Comparison of ENCODE assay signal across 22 mouse cellular contexts in the genomic region with DNA sequence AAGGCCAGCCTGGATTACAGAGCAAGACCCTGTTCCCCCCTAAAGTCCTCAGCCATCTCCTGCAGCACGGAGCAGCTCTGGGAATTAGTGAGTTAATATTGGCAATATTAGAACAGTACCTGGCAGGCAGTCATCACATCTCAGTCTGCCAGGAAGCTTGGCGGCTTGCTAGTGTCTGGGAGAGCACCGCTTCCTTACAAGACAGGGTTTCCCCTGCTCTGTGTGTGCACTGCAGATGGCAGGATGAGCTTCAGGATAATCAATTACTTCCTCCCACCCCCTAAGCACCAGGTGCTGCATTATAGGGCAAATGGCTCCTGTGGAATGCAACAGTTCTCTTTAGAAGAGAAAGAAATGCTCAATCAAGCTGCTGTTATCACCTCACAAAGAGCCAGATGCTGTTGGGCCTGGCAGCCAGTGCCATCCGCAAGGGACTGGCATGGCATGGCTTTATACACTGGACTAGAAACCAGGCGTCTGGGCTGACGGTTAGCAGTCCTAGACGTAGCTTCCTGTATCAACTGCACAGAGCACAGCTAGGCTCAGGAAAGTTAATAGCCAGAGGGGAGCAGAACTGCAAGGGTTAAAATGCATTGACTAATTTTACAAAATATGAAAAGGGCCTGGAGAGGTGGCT. TPM values are rescaled to one million over a fixed set of nuclear protein-coding genes. Genes with fewer than 3 reads are reported as not detected.
DNase-seq lines count a peak whose midpoint lies in the region; ATAC-seq and TF ChIP-seq lines count a peak whose summit lies in the region.
"Had no signal": no experiment of that assay in that cellular context is flagged by ENCODE, and none has a peak within 500 bp of the region (broad histone marks: within the 10 kb centered on the region; RNA-seq: fewer than 3 reads in every experiment).

No protein-coding gene starts in this region.

- 74% methylated on average over 7 of the region's 7 CpGs for WGBS in embryonic facial prominence, embryonic 14.5 days
- 89% methylated on average over 7 of the region's 7 CpGs for WGBS in embryonic facial prominence, embryonic 10.5 days
- 74% methylated on average over 7 of the region's 7 CpGs for WGBS in hindbrain, embryonic 14.5 days
- 90% methylated on average over 7 of the region's 7 CpGs for WGBS in hindbrain, embryonic 11.5 days
- 84% methylated on average over 7 of the region's 7 CpGs for WGBS in midbrain, postnatal 0 days
- WGBS in midbrain, embryonic 11.5 days = 93% methylated on average over 7 of the region's 7 CpGs
- WGBS in forebrain, postnatal 0 days = 50% methylated on average over 7 of the region's 7 CpGs

- no peaks in the 10 kb centered on the region for H3K27me3 ChIP-seq in embryonic facial prominence, embryonic 14.5 days (replicated peaks; ENCODE audit: control insufficient read depth, insufficient read depth, low read length)
- no peaks in the 10 kb centered on the region for H3K27me3 ChIP-seq in embryonic facial prominence, embryonic 10.5 days (replicated peaks; ENCODE audit: low read depth, poor library complexity, severe bottlenecking)
- H3K27me3 ChIP-seq in hindbrain, embryonic 14.5 days (ENCODE audit: control insufficient read depth, insufficient read depth, low read length) = no peaks in the 10 kb centered on the region
- H3K27me3 ChIP-seq in hindbrain, embryonic 11.5 days (ENCODE audit: control insufficient read depth, insufficient read depth, low read length) = no peaks in the 10 kb centered on the region
- no peaks in the 10 kb centered on the region for H3K27me3 ChIP-seq in midbrain, postnatal 0 days (ENCODE audit: insufficient read depth, low read length)
- no peaks in the 10 kb centered on the region for H3K27me3 ChIP-seq in midbrain, embryonic 11.5 days (ENCODE audit: control insufficient read depth, insufficient read depth, low read length)
- H3K27me3 ChIP-seq in forebrain, postnatal 0 days (ENCODE audit: insufficient read depth, low read length) = no peaks in the 10 kb centered on the region

- H3K4me1 ChIP-seq in embryonic facial prominence, embryonic 14.5 days (ENCODE audit: control insufficient read depth, insufficient read depth, low read length) = 0 out of 2 replicates have a peak, but pooled peaks cover 4% of the 10 kb centered on the region
- peaks cover 12% of the 10 kb centered on the region for H3K4me1 ChIP-seq in embryonic facial prominence, embryonic 10.5 days
- H3K4me1 ChIP-seq in hindbrain, embryonic 14.5 days (replicated peaks; ENCODE audit: control insufficient read depth, insufficient read depth, low read length) = 0 out of 2 replicates have a peak, but pooled peaks cover 6% of the 10 kb centered on the region
- no peaks in the 10 kb centered on the region for H3K4me1 ChIP-seq in hindbrain, embryonic 11.5 days (replicated peaks; ENCODE audit: control insufficient read depth, insufficient read depth, low read length)
- H3K4me1 ChIP-seq in midbrain, postnatal 0 days (ENCODE audit: insufficient read depth, low read length) = no peaks in the 10 kb centered on the region
- no peaks in the 10 kb centered on the region for H3K4me1 ChIP-seq in midbrain, embryonic 11.5 days (ENCODE audit: control insufficient read depth, insufficient read depth, low read length)
- H3K4me1 ChIP-seq in forebrain, postnatal 0 days (ENCODE audit: insufficient read depth) = no peaks in the 10 kb centered on the region

- H3K4me3 ChIP-seq in embryonic facial prominence, embryonic 14.5 days (ENCODE audit: low read depth, low read length) = no peak overlapping the region
- no peak overlapping the region for H3K4me3 ChIP-seq in embryonic facial prominence, embryonic 10.5 days
- no peak overlapping the region for H3K4me3 ChIP-seq in hindbrain, embryonic 14.5 days (replicated peaks; ENCODE audit: low read length)
- H3K4me3 ChIP-seq in hindbrain, embryonic 11.5 days (ENCODE audit: low read depth, low read length) = no peak overlapping the region
- no peak overlapping the region for H3K4me3 ChIP-seq in midbrain, postnatal 0 days (ENCODE audit: low read depth, low read length)
- no peak overlapping the region for H3K4me3 ChIP-seq in midbrain, embryonic 11.5 days (ENCODE audit: low read depth, low read length)
- H3K4me3 ChIP-seq in forebrain, postnatal 0 days (ENCODE audit: low read depth, low read length) = no peak overlapping the region
- H3K4me3 ChIP-seq: layer of hippocampus, adult 2 months; limb, embryonic 10.5 days had no signal

- TF ChIP-seq CTCF in midbrain, postnatal 0 days (IDR thresholded peaks at IDR 0.05) = no peak
- no peak for TF ChIP-seq CTCF in forebrain, postnatal 0 days (IDR thresholded peaks at IDR 0.05; ENCODE audit: low read depth)

- DNase-seq in embryonic facial prominence, embryonic 14.5 days (ENCODE audit: low spot score) = peak; percentile 15
- no peak for DNase-seq in embryonic facial prominence, embryonic 10.5 days (ENCODE audit: low spot score)
- DNase-seq in hindbrain, embryonic 14.5 days (ENCODE audit: low spot score) = no peak
- DNase-seq in hindbrain, embryonic 11.5 days (ENCODE audit: low spot score) = no peak
- peak; percentile 43 for DNase-seq in midbrain, postnatal 0 days (ENCODE audit: low spot score)
- DNase-seq in midbrain, embryonic 11.5 days (ENCODE audit: low spot score, missing footprints) = no peak
- peak; percentile 45 for DNase-seq in forebrain, postnatal 0 days
- DNase-seq: adrenal gland, postnatal 25 days; cerebellum, adult 11-12 months; gastrocnemius, postnatal 25 days; heart, postnatal 36 days; kidney, adult 8-10 months; kidney, postnatal 10 days; liver had no signal

- no peak overlapping the region for H3K4me2 ChIP-seq in embryonic facial prominence, embryonic 14.5 days (ENCODE audit: low read depth, low read length)
- H3K4me2 ChIP-seq in hindbrain, embryonic 14.5 days (replicated peaks) = no peak overlapping the region
- no peak overlapping the region for H3K4me2 ChIP-seq in hindbrain, embryonic 11.5 days (replicated peaks; ENCODE audit: low read depth, low read length)
- no peak overlapping the region for H3K4me2 ChIP-seq in midbrain, postnatal 0 days (ENCODE audit: low read depth, low read length, poor library complexity, severe bottlenecking)
- H3K4me2 ChIP-seq in midbrain, embryonic 11.5 days = no peak overlapping the region
- no peak overlapping the region for H3K4me2 ChIP-seq in forebrain, postnatal 0 days (ENCODE audit: low read depth)

- no peak for ATAC-seq in embryonic facial prominence, embryonic 14.5 days (ENCODE audit: low read depth)
- ATAC-seq in hindbrain, embryonic 14.5 days (ENCODE audit: low FRiP score) = 0 out of 2 replicates have a peak, but pooled peaks have one; percentile 41
- ATAC-seq in hindbrain, embryonic 11.5 days (ENCODE audit: low FRiP score) = no peak
- ATAC-seq in midbrain, postnatal 0 days (ENCODE audit: low FRiP score) = no peak
- ATAC-seq in midbrain, embryonic 11.5 days (ENCODE audit: low FRiP score) = no peak
- peak; percentile 72 for ATAC-seq in forebrain, postnatal 0 days
- ATAC-seq in granulocyte monocyte progenitor cell, adult 5-6 weeks (replicated peaks; ENCODE audit: poor library complexity, severe bottlenecking) = no peak
- ATAC-seq: lung, postnatal 0 days; midbrain, embryonic 16.5 days had no signal

- H3K27ac ChIP-seq in embryonic facial prominence, embryonic 14.5 days (replicated peaks; ENCODE audit: low read depth, low read length) = no peak overlapping the region
- H3K27ac ChIP-seq in embryonic facial prominence, embryonic 10.5 days (replicated peaks) = no peak overlapping the region
- no peak overlapping the region for H3K27ac ChIP-seq in hindbrain, embryonic 14.5 days
- H3K27ac ChIP-seq in hindbrain, embryonic 11.5 days (ENCODE audit: low read depth, low read length) = no peak overlapping the region
- H3K27ac ChIP-seq in midbrain, postnatal 0 days (ENCODE audit: low read depth, low read length) = no peak overlapping the region
- no peak overlapping the region for H3K27ac ChIP-seq in midbrain, embryonic 11.5 days (ENCODE audit: low read depth, low read length)
- H3K27ac ChIP-seq in forebrain, postnatal 0 days (ENCODE audit: low read depth, low read length) = no peak overlapping the region
- H3K27ac ChIP-seq: layer of hippocampus, adult 2 months; limb, embryonic 10.5 days; macrophage had no signal

- H3K36me3 ChIP-seq in embryonic facial prominence, embryonic 14.5 days (ENCODE audit: control insufficient read depth, insufficient read depth, low read length) = no peaks in the 10 kb centered on the region
- no peaks in the 10 kb centered on the region for H3K36me3 ChIP-seq in embryonic facial prominence, embryonic 10.5 days (replicated peaks)
- H3K36me3 ChIP-seq in hindbrain, embryonic 14.5 days (replicated peaks; ENCODE audit: control insufficient read depth, insufficient read depth) = no peaks in the 10 kb centered on the region
- no peaks in the 10 kb centered on the region for H3K36me3 ChIP-seq in hindbrain, embryonic 11.5 days (ENCODE audit: control insufficient read depth, insufficient read depth, low read length)
- H3K36me3 ChIP-seq in midbrain, postnatal 0 days (ENCODE audit: insufficient read depth, low read length) = no peaks in the 10 kb centered on the region
- no peaks in the 10 kb centered on the region for H3K36me3 ChIP-seq in midbrain, embryonic 11.5 days (ENCODE audit: control insufficient read depth, insufficient read depth, low read length)
- H3K36me3 ChIP-seq in forebrain, postnatal 0 days (ENCODE audit: insufficient read depth) = no peaks in the 10 kb centered on the region
- H3K36me3 ChIP-seq: limb, embryonic 10.5 days had no signal

- H3K9me3 ChIP-seq in embryonic facial prominence, embryonic 14.5 days (ENCODE audit: control insufficient read depth, low read length) = peaks cover 6% of the 10 kb centered on the region; the same call in 1 of the 2 replicates
- 0 out of 2 replicates have a peak, but pooled peaks cover 5% of the 10 kb centered on the region for H3K9me3 ChIP-seq in embryonic facial prominence, embryonic 10.5 days
- 0 out of 2 replicates have a peak, but pooled peaks cover 5% of the 10 kb centered on the region for H3K9me3 ChIP-seq in hindbrain, embryonic 14.5 days (ENCODE audit: control insufficient read depth, low read length)
- no peaks in the 10 kb centered on the region for H3K9me3 ChIP-seq in hindbrain, embryonic 11.5 days (ENCODE audit: control insufficient read depth, low read length)
- H3K9me3 ChIP-seq in midbrain, postnatal 0 days (ENCODE audit: low read length) = peaks cover 6% of the 10 kb centered on the region; the same call in 1 of the 2 replicates
- H3K9me3 ChIP-seq in midbrain, embryonic 11.5 days (ENCODE audit: control insufficient read depth, low read length) = no peaks in the 10 kb centered on the region
- 0 out of 2 replicates have a peak, but pooled peaks cover 4% of the 10 kb centered on the region for H3K9me3 ChIP-seq in forebrain, postnatal 0 days (ENCODE audit: low read length)
- H3K9me3 ChIP-seq: limb, embryonic 10.5 days had no signal

- H3K9ac ChIP-seq in embryonic facial prominence, embryonic 14.5 days (ENCODE audit: low read depth, low read length) = no peak overlapping the region
- no peak overlapping the region for H3K9ac ChIP-seq in hindbrain, embryonic 14.5 days
- H3K9ac ChIP-seq in hindbrain, embryonic 11.5 days (ENCODE audit: low read depth, low read length) = no peak overlapping the region
- no peak overlapping the region for H3K9ac ChIP-seq in midbrain, postnatal 0 days (replicated peaks; ENCODE audit: low read length, poor library complexity, severe bottlenecking)
- H3K9ac ChIP-seq in midbrain, embryonic 11.5 days (ENCODE audit: low read length) = no peak overlapping the region
- H3K9ac ChIP-seq in forebrain, postnatal 0 days = no peak overlapping the region

RNA-seq across cellular contexts. Expression of gene Prokr2, which starts 38.3 kb away (rescaled TPM):
- 1.3 and 2.7 TPM in 2 replicates for polyA plus RNA-seq in embryonic facial prominence, embryonic 14.5 days (2014; fragmentation: Nextera tagmentation; extraction: Ambion mirVana)
- 1.3 and 1.7 TPM in 2 replicates for polyA plus RNA-seq in embryonic facial prominence, embryonic 10.5 days (2016; fragmentation: Nextera tagmentation; extraction: Ambion mirVana)
- 4.5 and 4.8 TPM in 2 replicates for polyA plus RNA-seq in hindbrain, embryonic 14.5 days (2014; fragmentation: Nextera tagmentation; extraction: Ambion mirVana)
- polyA plus RNA-seq in hindbrain, embryonic 11.5 days (2014; fragmentation: Nextera tagmentation; extraction: Ambion mirVana) = 0.45 and 0.82 TPM in 2 replicates
- total RNA-seq in midbrain, postnatal 0 days (2014; rRNA removed) = 23.8 and 24.9 TPM in 2 replicates
- polyA plus RNA-seq in midbrain, postnatal 0 days (2015; fragmentation: Nextera tagmentation; extraction: Ambion mirVana) = 5.2 and 6.5 TPM in 2 replicates
- 1.1 and 1.3 TPM in 2 replicates for polyA plus RNA-seq in midbrain, embryonic 11.5 days (2014; fragmentation: Nextera tagmentation; extraction: Ambion mirVana)
- total RNA-seq in forebrain, postnatal 0 days (2014; rRNA removed) = 28.5 and 47.7 TPM in 2 replicates
- polyA plus RNA-seq in forebrain, postnatal 0 days (2015; fragmentation: Nextera tagmentation; extraction: Ambion mirVana) = 9.0 and 14.0 TPM in 2 replicates
- not detected in 2 replicates for total RNA-seq in granulocyte monocyte progenitor cell, adult 5-6 weeks (2014; fragmentation: Nextera tagmentation)
- not detected in 2 replicates for total RNA-seq in granulocyte monocyte progenitor cell, adult 5-6 weeks (2017)
- total RNA-seq: adrenal gland, postnatal 25 days; common myeloid progenitor, adult 5-6 weeks; gastrocnemius, postnatal 25 days had no signal
- polyA plus RNA-seq: lung, postnatal 0 days; macrophage; urinary bladder, adult 2 months had no signal

Comparison
In these comparisons a context has a peak if more than half of its experiments do, and no peak if none do; other contexts are left out.
1. ATAC-seq: peak in hindbrain, embryonic 14.5 days (single experiment) and forebrain, postnatal 0 days (single experiment); none in embryonic facial prominence, embryonic 14.5 days (single experiment), hindbrain, embryonic 11.5 days (single experiment), midbrain, postnatal 0 days (single experiment), midbrain, embryonic 11.5 days (single experiment) and granulocyte monocyte progenitor cell, adult 5-6 weeks (single experiment).
2. DNase-seq: peak in embryonic facial prominence, embryonic 14.5 days (single experiment), midbrain, postnatal 0 days (single experiment) and forebrain, postnatal 0 days (single experiment); none in embryonic facial prominence, embryonic 10.5 days (single experiment), hindbrain, embryonic 14.5 days (single experiment), hindbrain, embryonic 11.5 days (single experiment) and midbrain, embryonic 11.5 days (single experiment).